Mouse (Mus musculus): Measurements from ENCODE around the gene Fgfr2. TPM values are rescaled to one million over a fixed set of nuclear protein-coding genes. Genes with fewer than 3 reads are reported as not detected.

Gene Fgfr2
- total and polyA plus RNA-seq, 2 experiments from 2014 or later, result 17.1 to 47.6 TPM

DNA sequence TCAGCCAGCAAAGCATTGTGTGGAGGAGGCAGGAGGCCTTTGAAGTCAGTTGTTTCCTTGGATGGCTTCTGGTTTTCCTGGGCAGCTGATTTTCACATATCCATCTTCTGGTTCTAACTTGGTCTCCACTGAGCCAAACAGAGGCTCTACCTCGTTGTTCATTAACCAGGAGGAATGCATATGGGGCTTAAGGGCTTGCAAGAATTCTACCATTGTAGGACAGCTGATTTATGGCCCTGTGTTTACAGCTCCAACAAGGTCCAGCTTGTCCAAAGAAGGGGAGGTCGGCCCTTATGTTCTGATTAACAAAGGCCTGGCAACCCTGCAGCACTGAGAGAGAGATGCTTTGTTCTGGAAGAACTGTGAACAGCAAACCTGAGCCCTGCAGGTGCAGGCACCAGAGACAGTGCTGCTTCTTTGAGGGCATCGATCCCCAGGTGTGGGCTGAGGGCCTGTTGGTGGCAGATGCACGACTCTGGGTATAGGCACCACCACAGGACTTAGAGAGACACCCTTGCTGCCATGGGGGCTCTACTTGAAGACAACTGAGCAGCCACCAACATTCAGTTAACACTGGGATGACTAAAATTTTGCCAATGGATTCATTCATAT lies 2787.6 kb downstream of the Fgfr2 start:
- no peaks in the 10 kb centered on the region for H3K27me3 ChIP-seq (ENCODE audit: insufficient read depth, low read length)
- no peak for ATAC-seq
- H3K9me3 ChIP-seq (ENCODE audit: low read length), result no peaks in the 10 kb centered on the region
- 47% methylated on average over 4 of the region's 4 CpGs for WGBS
- no peaks in the 10 kb centered on the region for H3K36me3 ChIP-seq (ENCODE audit: insufficient read depth)
- no peak overlapping the region for H3K4me3 ChIP-seq (ENCODE audit: low read depth, low read length)
- H3K9ac ChIP-seq, result no peak overlapping the region
- no peak overlapping the region for H3K4me2 ChIP-seq (ENCODE audit: low read depth)
- H3K4me1 ChIP-seq (ENCODE audit: insufficient read depth), result no peaks in the 10 kb centered on the region
- DNase-seq, result no peak
- TF ChIP-seq CTCF (IDR thresholded peaks at IDR 0.05; ENCODE audit: low read depth), result no peak
- H3K27ac ChIP-seq (ENCODE audit: low read depth, low read length), result no peak overlapping the region

DNA sequence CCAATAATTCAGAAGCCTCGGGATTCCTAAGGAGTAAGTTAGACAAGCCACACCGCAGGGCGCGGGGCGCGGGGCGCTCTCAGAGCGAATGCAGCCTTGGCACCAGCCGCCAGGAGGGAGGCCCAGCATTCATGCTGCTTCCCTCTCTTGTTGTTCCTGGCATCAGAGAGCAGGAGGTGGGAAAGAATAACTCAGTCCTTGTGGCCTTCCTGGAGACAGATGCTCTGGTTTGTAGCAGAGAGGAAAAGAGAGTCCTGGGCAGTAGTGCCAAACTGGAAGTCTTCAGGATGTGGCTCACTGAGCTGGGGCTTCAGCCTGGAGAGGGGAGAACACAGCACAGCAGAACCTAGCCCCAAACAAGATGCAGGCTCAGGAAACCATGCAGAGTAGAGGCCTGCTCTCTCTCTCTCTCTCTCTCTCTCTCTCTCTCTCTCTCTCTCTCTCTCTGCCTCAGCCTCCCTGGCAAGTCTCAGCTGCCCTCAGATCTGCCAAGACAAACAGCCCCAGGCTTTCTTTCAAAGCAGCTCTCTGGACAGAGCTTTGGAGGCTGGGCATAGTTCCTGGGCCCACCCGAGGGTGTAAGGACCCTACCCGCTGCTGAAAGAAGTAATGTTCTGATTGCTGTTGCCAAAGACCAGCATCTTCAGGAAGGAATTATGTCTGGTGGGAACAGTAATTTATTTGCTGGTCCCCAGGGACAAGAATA lies 2790.5 kb downstream of the Fgfr2 start:
- TF ChIP-seq CTCF (IDR thresholded peaks at IDR 0.05; ENCODE audit: low read depth), result peak; percentile 16; the same call in 1 of the 2 replicates
- ATAC-seq (no peak), DNase-seq (no peak)
- Histone ChIP-seq H3K27me3 (ENCODE audit: insufficient read depth, low read length) (no peaks in the 10 kb centered on the region), H3K36me3 (ENCODE audit: insufficient read depth) (no peaks in the 10 kb centered on the region), H3K4me1 (ENCODE audit: insufficient read depth) (0 out of 2 replicates have a peak, but pooled peaks cover 8% of the 10 kb centered on the region), H3K4me3 (ENCODE audit: low read depth, low read length) (no peak overlapping the region), H3K4me2 (ENCODE audit: low read depth) (no peak overlapping the region), H3K9ac (no peak overlapping the region), H3K9me3 (ENCODE audit: low read length) (no peaks in the 10 kb centered on the region), H3K27ac (ENCODE audit: low read depth, low read length) (no peak overlapping the region)
- 43% methylated on average over 11 of the region's 11 CpGs for WGBS

DNA sequence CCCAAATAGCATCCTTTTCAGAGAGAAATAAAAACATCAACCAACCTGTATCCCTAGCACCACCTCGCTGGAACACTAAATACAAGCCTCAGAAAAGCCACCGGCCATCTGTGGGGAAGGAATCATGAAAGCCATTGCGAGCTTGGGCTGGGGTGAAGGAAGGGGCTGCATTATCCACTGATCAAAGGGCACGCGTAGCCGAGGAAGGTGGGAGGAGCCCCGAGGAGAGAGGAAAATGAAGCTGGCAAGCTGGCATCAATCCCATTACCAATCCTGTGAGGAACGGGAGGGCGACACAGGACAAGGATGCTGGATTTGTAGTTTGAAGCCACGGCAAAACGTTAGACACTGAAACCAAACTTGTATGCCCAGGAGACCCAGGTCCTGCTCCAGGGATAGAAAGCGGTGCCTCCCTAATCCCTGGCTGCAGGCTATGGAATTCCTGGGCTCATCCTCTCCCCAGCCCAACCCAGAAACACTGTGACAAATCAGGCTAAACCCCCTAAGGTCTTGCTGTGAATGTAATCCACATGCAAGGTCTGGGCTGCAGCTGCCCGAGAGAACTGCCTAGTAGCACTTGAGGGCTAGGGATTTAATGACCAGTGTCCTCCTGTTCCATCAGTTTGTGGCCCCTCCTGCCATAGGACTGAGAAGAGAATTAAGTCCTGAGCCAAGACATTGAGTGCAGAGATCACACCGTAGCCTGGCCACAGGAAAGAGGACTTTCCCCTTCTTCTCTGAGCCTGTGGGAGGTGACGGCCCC lies 2795.4 kb downstream of the Fgfr2 start:
- no peak for TF ChIP-seq CTCF (IDR thresholded peaks at IDR 0.05; ENCODE audit: low read depth)
- H3K36me3 ChIP-seq (ENCODE audit: insufficient read depth), result no peaks in the 10 kb centered on the region
- H3K9me3 ChIP-seq (ENCODE audit: low read length), result no peaks in the 10 kb centered on the region
- no peak overlapping the region for H3K27ac ChIP-seq (ENCODE audit: low read depth, low read length)
- H3K27me3 ChIP-seq (ENCODE audit: insufficient read depth, low read length), result no peaks in the 10 kb centered on the region; the same call in 1 of the 2 replicates
- H3K4me1 ChIP-seq (ENCODE audit: insufficient read depth), result 0 out of 2 replicates have a peak, but pooled peaks cover 9% of the 10 kb centered on the region
- H3K9ac ChIP-seq, result peak overlapping the region; percentile 15; the same call in 1 of the 2 replicates
- no peak; the same call in 1 of the 2 replicates for ATAC-seq
- DNase-seq, result peak; percentile 37
- H3K4me3 ChIP-seq (ENCODE audit: low read depth, low read length), result peak overlapping the region; percentile 12; the same call in 1 of the 2 replicates
- H3K4me2 ChIP-seq (ENCODE audit: low read depth), result peak overlapping the region; percentile 32
- 10% methylated on average over 15 of the region's 15 CpGs for WGBS

DNA sequence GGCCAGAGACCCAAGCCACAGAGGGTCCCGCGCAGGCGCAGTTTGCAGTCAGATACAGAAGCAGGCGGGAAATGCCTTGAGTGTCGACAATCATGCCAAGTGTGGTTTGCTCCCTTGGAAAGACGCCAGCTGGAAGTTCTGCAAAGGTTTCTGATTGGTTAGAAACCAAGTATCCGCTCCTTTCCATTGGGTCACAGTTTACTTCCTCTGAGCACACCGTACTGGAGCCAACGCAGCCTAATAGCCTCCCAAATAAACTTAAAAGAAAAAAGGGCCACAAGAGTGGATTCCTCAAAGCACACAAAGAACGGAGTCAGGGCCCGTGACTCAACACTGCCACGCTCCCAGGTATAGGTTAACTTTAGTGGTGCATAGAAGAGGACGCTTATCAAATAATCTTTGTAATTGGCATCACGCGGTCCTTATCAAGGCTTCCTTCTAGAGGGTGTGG lies 2797.1 kb downstream of the Fgfr2 start:
- H3K4me2 ChIP-seq (ENCODE audit: low read depth), result no peak overlapping the region
- ATAC-seq, result no peak
- no peak for TF ChIP-seq CTCF (IDR thresholded peaks at IDR 0.05; ENCODE audit: low read depth)
- H3K27ac ChIP-seq (ENCODE audit: low read depth, low read length), result no peak overlapping the region
- WGBS, result 49% methylated on average over 15 of the region's 15 CpGs
- 0 out of 2 replicates have a peak, but pooled peaks cover 9% of the 10 kb centered on the region for H3K4me1 ChIP-seq (ENCODE audit: insufficient read depth)
- H3K9me3 ChIP-seq (ENCODE audit: low read length), result no peaks in the 10 kb centered on the region
- DNase-seq, result peak; percentile 64
- no peaks in the 10 kb centered on the region for H3K36me3 ChIP-seq (ENCODE audit: insufficient read depth)
- H3K4me3 ChIP-seq (ENCODE audit: low read depth, low read length), result no peak overlapping the region
- no peaks in the 10 kb centered on the region; the same call in 1 of the 2 replicates for H3K27me3 ChIP-seq (ENCODE audit: insufficient read depth, low read length)
- no peak overlapping the region for H3K9ac ChIP-seq

DNA sequence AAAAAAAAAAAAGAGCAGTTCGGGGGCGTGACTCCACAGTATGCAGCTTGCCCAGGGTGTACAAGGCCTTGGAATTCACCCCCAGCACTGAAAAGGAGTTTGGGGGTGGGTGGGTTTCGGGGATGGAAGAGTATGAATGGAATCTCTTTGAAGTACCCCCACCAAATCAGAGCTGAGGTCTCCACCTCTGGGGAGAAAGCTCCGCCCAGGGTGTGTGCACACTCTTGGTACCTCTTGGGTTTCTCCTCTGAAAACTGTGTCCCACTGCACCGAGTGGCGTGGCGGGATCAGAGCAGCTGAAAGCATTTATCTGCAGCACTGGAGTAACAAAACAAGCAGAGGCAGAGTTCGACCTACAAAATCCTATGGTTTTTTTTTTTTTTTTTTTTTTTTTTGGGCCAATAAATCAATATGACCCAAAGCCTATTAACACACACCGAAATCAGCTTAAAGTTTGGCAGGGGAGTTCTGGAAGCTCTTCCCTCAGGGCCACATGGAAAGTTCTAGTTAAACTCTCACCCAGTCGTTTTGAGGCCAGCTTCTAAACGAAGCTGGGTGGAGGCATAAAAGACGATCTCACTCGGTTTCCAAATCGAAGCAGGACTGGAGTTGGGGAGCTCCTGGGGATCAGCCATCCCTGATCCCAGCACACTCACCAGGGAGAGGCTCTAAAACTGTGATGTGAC lies 2798.3 kb downstream of the Fgfr2 start:
- no peak for TF ChIP-seq CTCF (IDR thresholded peaks at IDR 0.05; ENCODE audit: low read depth)
- 0 out of 2 replicates have a peak, but pooled peaks cover 9% of the 10 kb centered on the region for H3K4me1 ChIP-seq (ENCODE audit: insufficient read depth)
- H3K9me3 ChIP-seq (ENCODE audit: low read length), result no peaks in the 10 kb centered on the region
- H3K4me3 ChIP-seq (ENCODE audit: low read depth, low read length), result no peak overlapping the region
- ATAC-seq, result no peak
- no peak overlapping the region for H3K27ac ChIP-seq (ENCODE audit: low read depth, low read length)
- no peak overlapping the region for H3K9ac ChIP-seq
- no peak overlapping the region for H3K4me2 ChIP-seq (ENCODE audit: low read depth)
- H3K27me3 ChIP-seq (ENCODE audit: insufficient read depth, low read length), result no peaks in the 10 kb centered on the region; the same call in 1 of the 2 replicates
- WGBS, result 68% methylated on average over 14 of the region's 14 CpGs
- DNase-seq, result no peak
- H3K36me3 ChIP-seq (ENCODE audit: insufficient read depth), result no peaks in the 10 kb centered on the region

DNA sequence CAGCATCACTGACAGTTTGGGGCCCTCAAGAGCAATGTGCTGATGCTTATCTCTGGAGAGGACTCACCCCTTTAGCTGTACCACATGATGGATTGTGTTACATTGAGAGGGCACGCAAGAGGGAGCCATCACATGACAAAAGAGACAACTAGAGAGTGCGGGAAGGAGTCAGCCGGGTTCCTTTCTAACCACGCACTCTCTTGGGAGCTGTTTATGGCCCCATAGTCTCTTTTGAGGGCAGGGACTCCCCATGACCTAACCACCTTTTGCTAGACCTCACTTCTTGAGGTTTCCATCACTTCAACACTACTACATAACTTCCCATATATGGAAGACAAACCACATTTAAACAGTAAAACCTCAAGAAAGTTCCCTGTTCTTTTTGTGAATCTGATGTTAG lies 2799.4 kb downstream of the Fgfr2 start:
- WGBS, result 89% methylated on average over 4 of the region's 4 CpGs
- no peaks in the 10 kb centered on the region for H3K9me3 ChIP-seq (ENCODE audit: low read length)
- no peak for TF ChIP-seq CTCF (IDR thresholded peaks at IDR 0.05; ENCODE audit: low read depth)
- no peak for DNase-seq
- H3K27me3 ChIP-seq (ENCODE audit: insufficient read depth, low read length), result no peaks in the 10 kb centered on the region; the same call in 1 of the 2 replicates
- H3K27ac ChIP-seq (ENCODE audit: low read depth, low read length), result no peak overlapping the region
- no peak overlapping the region for H3K4me2 ChIP-seq (ENCODE audit: low read depth)
- no peaks in the 10 kb centered on the region for H3K36me3 ChIP-seq (ENCODE audit: insufficient read depth)
- H3K4me1 ChIP-seq (ENCODE audit: insufficient read depth), result 0 out of 2 replicates have a peak, but pooled peaks cover 9% of the 10 kb centered on the region
- no peak overlapping the region for H3K9ac ChIP-seq
- ATAC-seq, result no peak
- no peak overlapping the region for H3K4me3 ChIP-seq (ENCODE audit: low read depth, low read length)

Measured in forebrain, postnatal 0 days (tissue).